Mouse (Mus musculus): ENCODE measurements around the gene Syt1.

The Syt1 gene

DNA sequence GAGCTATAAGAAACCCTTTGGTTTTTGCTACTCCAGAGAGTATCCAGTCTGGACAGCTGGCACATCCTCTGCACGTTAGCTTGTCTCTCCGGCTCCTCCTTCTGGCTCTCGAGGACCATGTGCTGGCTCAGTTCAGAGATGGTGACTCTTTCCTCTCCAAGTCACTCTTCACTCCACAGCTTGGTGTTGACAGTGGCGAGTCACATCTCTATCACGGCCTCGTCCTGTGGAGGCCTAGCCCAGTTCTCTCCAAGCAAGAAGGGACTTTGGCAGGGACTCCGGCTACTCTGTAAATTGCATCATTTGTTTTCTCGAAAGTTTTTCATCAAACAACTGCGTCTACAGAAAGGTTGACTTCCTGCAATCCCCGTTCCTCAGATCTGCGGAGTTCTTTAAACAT, 562.4 kb downstream of the Syt1 start:
- DNase-seq (ENCODE audit: low read depth, low spot score), result peak; percentile 47
